Mouse (Mus musculus) gastrocnemius, postnatal 25 days (tissue): ENCODE results near the gene Prrx1. TPM values are rescaled to one million over a fixed set of nuclear protein-coding genes. Genes with fewer than 3 reads are reported as not detected.

Source experiments
- DNase-seq: peaks from one replicate; pipeline ENCODE4 v3.0.0; 2022
- total RNA-seq, 2 experiments: library from RNA; stranded (reverse); gene quantifications; 1 replicate in 1 of 2; 2 replicates in 1 of 2; pipeline ENCODE4 v1.2.3; 2021

Gene Prrx1
- total RNA-seq, 2 experiments from 2014 or later, result 35.5 to 43.2 TPM

DNA sequence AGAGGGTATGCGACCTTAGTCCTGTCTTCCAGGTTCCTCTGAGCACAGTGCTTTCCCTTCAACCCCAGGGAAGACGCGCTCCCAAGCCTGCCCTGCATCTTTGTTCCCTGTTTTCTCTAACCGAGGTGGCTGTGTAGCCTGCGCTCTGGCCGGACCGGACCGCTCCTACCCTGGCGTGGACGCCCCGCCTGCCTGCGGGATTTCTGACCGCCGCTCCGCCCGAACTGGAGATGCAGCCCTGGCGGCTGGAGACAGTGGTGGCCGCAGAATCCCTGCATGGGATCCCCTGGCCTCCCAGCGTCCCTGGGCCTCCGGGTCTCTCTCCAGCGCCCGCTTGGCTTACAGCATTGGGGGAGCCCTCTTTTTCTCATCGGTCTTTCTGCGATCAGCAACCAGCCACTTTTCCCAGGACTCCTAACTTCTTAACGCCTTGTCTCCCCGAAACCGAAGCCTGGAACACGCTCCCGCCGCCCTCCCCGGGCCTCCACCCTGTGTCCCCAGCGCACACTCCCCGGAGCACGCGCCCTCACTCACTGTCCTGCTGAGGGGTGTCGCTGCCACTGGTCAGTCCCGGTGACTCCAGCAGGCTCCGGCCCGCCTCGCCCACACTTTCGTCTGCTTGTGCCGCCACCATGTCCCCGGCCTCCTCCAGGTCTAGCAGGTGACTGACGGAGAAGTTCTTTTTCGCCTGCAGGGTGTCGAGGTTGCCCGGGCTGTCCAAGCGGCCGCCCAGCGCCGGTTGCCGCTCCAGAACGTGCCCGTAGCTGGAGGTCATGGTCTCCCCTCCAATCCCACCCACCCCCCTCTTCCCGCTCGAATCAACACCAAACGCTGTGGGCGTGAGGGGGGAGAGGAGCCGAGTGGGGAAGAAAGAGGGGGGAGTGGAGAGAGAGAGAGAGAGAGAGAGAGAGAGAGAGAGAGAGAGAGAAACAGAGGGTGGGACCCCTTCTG, 1.4 kb downstream of the Prrx1 start:
- DNase-seq, result peak; percentile 72

DNA sequence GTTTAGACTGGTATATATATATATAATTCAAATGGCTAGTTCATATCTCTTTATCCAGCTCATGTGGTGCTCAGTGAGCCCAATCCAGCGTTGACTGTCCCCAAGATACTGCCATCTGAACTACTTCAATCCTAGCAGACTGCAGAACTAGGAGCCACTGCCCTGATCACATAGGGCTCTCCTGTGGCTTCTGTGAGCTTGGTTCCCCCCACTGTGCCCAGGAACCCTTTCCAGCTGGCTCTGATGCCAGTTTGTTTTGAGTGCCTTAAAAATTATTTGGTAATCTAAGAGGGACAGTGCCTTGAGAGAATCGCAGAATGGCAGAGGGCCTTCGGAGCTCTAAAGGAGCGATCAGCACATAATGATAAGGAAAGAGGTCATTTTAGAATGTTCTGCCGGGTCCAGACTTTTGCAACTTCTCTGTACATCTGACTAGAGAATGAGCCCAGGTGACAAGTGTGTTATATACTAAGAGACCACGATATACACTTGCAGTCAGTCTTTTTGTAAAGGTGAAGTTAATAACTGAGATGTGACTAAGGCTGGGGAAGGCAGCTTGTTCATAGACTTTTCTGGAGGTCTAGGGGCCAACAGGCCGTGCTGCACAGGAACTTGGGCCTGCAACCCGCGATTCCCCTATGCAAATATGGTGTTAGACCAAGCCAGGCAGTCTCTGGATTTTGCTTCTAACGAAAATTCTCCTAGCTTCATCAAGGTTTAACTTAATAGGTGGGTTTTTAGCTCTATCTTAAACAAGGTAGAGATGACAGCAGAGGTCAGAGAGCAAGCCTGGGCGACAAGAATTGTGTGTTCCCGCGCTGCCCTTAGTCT, 2.3 kb downstream of the Prrx1 start:
- DNase-seq, result no peak

DNA sequence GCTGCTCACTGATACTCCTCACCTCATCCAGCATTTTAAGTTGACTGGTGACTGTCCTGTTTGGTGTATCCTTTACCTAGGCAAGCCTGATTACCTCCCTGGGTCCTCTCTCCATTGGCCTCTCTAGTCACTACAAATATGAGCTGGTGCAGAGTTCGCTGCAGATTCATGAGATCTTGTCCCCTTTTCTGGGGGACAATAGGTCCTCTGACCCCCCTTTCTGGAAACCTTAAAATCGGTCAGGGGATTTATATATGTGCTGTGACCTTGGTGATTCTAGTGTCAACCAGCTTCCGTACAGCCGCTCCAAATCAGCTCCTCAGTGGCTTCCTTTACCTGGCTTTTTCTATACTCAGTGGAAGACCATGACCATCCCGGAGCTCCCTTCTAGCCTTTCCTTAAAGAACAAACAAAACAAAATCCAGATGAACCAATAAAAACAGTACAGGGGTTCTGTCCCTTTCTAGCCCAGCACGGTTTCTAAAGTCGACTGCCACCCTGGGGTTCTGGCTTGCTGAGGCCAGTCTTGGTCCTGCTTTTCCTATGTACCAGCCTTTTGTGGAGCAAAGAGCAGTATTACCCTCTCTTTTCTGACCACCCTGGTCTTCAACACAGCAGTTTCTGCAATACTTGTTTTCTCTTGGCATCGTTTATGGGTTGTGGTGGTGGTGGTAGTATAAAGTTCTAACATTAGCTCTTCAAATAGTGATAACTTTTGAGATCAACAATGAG, 3.3 kb downstream of the Prrx1 start:
- no peak for DNase-seq

DNA sequence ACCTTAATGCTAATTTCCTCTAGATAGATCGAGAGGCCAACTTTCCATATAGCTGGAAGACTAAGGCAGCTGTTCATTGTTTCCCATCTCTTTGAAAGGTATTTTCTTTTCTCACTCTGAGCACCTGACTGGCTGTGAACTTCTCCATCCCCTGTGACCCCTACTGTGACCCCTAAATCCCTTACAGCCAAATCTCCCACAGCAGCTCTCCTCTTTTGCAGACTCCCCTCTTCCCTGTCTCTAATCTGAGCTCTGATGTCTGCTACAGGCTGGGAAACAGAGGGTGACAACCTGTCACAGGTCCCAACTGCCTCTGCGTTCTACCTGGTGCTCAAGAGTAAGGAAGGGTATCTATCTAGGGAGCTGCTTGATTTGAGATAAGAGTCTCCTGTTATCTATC, 4.0 kb downstream of the Prrx1 start:
- DNase-seq, result no peak

DNA sequence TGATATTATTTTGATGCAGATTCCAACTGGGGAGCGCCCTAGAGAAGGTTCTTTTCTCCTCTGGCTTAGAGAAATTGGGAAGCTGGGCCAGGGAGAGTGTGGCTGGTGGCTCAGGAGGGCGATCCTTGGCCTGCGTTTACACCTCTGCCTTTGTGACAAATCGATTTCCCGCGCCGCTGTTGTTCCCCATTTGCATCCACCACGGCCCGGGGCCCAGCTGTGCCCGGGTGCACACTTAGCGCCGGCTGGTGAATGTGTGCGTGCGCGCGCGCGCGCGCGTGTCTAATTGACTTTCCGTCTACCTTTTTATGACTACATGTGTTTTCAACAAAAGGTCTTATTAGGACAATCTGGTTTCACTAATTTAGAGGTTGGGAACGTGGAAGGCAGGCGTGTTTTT, 4.9 kb downstream of the Prrx1 start:
- no peak for DNase-seq

DNA sequence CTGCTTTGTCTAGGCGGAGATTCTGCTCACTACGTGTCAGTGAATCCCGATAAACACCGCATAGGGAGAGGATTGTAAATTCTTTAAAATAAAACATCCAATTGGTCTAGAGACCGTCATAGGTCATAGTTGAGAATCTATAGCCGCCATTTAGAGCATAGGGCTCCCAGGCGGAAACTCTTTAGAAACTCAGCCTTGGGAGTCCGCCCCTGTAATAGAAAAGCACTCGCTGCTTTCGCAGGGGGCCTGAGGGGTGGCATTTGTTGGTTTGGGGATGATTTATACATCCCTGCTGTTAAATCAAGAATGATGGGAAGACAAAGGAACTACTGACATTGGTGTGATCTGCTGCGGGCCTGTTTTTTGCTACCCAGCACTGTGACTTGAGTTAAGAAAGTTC, 5.8 kb downstream of the Prrx1 start:
- DNase-seq, result no peak

DNA sequence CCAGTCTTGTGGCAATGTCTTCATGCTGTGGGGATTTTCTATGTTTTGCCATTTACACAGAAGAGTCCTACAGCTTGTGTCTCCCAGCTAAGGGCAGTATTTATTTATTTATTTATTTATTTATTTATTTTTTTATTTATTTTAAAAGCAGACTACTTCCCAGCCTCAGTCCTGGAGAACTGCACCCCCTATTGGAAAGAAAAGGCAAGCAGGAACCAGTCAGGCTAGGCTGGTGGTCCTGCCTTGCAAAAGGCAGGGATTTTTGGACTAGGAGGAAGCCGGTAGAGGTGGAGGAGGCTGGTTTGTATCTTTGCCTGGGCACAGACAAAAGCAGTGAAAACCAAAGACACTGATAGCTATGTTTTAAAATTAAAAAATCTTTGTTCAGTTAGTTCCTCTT, 7.6 kb downstream of the Prrx1 start:
- no peak for DNase-seq

DNA sequence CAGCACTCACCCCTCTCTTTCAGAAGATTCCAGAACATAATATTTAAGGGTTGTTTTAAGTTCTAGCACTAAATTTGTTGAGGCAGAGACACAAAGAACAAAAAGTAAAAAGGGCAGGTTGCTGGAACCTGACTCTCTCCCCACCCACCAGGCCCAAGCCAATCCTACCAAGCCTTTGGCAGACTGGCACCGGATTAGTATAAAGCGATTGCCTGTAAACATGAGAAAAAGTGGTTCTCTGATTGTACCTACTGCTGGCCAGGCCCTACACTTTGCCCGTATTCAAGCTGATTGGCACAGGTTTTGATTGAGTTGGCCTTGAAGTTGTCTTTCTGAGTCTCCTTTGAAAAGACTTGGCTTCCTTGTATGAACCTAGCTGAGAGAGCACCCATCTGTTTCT, 8.7 kb downstream of the Prrx1 start:
- DNase-seq, result no peak

DNA sequence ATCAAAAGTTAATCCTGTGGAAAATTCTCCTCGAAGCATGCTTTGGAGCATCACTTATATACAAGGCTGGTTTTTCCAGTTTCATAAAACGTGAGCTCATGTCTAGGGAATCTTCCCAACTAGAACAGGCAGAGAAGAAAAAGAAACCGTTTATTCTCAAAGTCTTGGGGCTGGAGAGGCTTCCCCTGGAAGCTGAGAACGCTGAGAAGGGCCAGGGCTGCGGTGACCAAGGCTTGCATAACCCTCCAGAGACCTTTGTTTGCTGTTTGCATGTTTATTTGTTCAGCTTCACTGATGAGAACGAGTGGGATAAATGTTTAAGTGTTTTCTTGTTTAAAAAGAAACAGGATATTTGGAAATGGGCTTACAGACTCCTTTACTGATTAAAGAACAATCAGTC, 11.2 kb downstream of the Prrx1 start:
- no peak for DNase-seq

DNA sequence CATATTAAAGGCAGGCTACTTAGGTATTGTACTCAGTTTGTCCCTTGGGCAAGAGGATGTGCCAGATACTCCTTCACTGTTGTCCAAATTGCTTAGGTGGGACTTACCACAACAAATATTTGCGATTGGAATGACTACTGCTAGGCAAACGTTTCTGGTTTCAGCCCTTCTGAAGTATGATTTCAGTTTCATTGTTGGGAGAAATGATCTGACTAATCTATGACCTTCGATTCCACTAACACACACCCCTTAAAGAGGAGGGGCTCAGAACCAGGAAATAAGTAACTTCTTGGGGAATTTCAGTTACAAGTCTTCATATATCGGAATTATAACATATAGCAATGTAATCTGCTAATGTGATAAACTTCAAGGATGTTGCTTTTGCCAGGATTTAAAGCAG, 20.4 kb downstream of the Prrx1 start:
- no peak for DNase-seq

DNA sequence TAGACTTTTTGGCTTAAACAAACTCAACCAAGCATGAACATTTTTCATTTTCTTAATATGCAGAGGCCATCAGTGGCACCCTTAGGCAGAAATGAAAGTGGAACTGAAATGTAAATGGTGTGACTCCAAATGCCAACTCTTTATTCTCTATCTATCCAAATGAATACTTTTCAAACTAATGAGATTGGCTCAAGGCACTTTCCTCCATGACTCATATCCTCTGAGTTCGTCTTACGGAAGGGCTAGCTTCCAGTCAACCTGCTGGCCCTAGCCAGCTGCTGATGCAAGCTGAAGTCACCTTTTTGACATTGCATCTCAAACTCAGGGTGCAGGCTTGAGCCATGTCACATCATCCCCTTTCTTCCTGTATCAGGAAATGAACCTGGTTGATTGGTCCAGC, 21.6 kb downstream of the Prrx1 start:
- DNase-seq, result no peak

DNA sequence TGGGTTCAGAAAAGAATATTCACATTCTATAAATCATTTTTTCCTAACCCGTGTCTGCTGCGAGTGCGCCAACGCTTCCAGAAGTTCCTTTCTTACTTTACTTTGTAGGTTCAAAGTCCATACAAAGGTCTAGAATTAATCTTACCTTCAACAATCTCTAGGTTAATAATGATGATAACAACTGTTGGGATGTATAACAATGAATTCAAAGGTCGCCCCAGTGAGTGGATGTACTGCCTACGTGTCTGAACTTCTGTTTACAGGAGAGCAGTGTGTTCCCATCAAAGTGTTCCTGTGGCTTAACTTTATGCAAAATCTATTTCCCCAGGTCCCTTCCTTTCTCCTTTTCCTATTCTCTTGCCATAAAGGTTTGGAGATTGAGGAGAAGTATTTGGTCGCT, 24.4 kb downstream of the Prrx1 start:
- DNase-seq, result no peak

DNA sequence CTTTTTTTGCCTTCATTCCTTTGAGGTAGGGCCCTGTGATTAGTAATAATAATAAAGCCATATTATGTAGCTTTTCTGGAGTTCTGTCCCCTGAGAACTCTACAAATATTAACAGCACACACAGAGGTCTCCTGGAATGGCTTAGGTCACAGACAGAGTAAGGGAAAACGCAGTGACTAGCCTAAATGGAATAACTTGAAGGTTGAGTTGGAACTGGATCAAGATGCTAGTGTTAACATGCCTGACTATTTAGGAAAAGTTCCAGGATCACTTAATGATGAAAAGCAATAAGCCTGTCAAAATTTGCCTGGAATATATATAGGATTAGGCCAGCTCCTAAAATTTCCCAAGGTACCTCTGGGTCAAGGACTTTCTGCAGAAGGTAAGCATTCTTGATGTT, 28.0 kb downstream of the Prrx1 start:
- DNase-seq, result no peak

DNA sequence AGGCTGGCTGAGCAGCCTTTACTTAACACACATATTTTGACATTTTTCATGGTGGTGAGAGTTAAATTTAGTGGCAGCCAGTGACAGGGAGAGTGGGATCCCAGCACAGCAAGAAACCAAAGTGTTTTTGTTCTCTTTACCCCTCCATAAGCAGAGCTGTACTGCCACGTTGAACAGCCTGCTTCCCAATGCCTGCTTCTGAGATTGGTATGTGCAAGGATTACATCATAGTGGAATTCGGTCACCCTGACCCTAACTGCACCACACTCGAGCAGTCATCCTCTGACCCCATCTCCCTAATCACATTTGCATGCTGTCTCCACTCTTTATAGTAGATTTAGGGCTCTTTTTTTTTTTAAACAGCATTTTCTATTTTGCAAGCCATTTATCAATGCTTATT, 28.4 kb downstream of the Prrx1 start:
- no peak for DNase-seq

DNA sequence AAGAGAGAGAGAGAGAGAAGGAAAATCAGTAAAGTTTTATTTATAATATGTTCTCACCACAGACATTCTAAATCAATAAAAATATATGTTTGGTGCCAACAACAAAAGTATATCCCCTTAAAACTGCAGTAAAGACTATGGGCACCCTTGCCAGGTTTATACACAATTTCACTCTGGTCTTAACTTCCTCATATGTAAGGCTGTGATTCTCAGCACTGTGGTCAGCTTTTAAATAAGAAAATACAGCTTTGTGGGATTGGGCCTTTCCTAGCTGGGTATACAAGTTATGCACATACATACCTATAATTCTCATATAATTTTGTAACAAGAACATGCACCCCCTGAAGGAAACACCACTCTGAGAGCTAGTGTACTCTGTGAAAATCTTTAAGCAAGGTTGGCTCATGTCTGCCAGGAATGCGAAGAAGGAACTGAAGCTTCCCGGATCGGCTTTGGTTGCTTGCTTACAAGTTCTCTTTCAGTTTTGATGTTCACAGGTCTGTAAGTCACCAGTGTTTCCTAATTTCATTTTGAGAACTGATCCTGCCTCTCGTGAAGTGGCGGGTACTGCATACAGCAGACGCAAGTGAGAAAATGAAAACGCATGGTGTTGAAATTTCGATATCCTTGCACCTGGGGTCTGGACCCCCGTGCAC, 29.4 kb downstream of the Prrx1 start:
- DNase-seq, result no peak

DNA sequence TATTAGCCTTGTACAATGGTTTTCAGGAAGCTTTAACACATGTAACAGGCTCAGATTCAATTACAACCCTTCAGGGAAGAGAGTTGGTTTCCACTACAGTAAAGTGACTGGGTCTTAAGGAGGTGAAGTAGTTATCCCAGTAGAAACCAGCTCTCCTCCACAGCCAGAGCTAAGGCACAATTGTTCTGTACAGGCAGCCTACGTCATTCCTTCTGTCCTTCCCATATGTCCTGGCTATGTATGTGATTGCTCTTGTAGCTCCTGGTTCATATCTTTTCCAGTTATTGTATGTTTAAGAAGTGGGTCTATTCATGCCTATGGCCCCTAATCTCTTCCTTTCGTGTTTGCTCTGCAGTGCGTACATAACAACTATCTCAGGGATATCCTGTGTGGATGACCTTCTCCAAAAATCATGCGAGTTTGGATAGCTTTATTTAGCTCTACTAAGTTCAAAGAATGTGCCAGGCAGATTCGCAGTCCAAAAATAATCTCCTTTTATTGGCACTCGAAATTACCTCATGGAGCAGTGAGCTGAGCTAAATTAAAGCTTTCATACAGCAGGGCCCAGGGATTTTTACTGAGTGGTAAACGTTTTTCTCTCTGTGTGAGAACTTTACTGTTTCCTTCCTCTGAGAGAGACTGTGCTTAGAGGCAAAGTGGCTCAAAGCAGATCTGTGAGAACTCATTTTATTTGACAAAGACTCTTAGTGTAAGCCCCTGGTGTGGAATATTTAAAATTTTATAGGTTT, 31.9 kb downstream of the Prrx1 start:
- peak; percentile 19 for DNase-seq

DNA sequence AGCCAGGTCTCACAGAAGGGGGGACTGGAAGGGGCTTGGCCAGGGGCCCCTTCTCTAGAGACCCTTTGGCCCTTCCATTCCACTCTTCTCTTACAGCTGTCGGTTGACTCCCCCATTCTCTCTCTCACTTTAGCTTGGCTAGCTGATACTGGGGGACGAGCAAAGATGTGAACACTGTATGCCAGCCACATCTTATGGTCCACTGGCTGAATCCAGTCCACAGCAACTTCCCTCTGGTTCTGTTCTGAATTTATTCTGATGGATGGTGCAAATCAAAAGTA, 32.7 kb downstream of the Prrx1 start:
- no peak for DNase-seq

DNA sequence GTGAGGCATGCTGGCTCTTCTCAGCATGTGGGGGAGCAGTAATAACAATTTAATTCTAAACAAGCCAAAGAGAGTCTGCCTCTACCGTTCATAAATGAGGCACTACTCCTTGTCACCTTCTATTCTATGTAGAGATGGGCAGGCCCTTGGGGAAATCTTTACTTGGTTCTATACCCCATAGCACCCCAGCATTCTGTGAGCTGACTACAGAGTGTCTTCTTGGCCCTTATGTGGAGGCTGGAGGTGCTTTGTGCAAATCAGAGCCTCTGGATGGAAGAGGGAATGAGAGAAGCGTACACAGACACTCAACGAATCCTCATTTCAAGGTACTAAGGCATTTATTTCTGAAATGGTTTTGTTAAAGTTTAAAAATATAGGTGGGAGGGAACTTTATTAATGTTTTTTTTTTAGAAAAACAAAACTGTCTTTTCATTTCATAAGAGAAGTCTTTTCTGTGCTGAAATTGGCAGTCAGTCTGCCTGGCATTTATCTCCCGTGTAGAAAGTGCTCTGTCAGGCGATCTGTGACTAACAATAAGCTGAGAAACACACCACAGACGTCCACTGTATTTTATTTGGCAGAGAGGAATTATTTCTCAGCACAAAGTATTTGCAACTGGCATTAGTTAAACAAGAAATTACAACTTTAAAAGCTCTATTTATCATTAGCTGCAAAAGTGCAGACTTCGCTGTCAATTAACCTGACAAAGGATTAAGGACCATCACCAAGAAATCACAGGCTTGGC, 33.2 kb downstream of the Prrx1 start:
- no peak for DNase-seq

DNA sequence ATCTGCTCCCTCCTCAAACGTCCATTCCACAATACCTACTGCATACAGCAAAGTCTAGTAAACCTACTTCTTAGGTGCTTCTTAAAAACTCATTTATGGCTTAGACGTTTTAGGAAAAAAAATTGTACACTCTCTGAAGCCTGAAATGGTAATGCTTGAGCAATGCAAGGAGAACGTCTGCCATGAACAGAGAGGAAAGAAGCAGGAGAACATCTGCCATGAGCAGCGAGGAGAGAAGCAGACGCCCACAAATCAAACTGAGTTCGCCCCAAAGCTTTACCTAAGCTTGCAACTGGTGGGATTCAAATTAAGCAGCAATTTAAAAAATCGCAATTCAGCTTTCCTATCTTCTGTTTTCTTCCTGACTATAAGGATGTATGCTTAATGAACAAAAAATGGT, 36.4 kb downstream of the Prrx1 start:
- DNase-seq, result no peak

DNA sequence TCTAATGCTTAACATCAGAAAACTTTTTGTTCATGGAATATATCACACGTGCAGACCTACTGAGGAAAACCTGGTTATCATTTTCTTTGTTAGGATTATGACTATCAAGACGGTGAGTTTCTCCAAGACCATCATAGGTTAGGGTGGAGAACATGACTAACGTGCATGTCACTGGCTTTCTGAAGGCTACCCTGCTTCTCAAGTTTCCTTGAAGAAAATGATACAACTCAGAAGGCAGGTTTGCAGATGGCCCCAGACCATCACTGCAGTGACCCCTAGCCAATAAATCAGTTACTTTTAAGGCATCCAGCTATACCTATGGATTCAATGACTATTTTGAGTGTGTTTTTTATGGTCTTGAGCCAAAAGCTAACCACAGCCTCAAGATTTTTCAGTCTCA, 38.6 kb downstream of the Prrx1 start:
- DNase-seq, result no peak

DNA sequence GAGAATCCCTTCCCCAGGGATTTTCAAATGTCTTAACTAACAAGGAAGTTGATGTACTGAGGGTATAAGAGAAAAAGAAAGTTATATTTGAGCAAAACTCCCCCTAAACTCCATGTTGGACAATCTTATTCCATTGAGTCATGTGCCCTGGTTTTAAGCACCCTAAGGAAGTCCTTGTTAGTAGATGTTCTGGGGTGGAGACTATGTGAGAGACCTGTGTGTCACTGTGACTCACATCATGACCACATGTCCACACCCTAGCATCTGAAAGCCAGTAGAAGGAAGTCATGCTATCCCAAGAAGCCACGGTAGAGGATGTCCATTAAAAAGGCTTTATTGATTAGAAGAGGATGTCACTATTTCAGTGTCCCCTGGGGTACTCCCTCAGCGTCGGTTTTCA, 40.4 kb downstream of the Prrx1 start:
- DNase-seq, result no peak
